Mouse (Mus musculus) E14TG2a.4 (cell line): ENCODE results near the gene Plce1.
"Not testable (repeated sequence)": the region's sequence is repeated elsewhere in the genome, so short reads cannot be mapped to it uniquely, and the experiment has no call there.

Experiments used
- H3K27me3 ChIP-seq: 2 replicates; pipeline ENCODE4 v1.6.1; 2014; ENCODE audit warnings: low read length, control low read depth; ENCODE audit not compliant: insufficient read depth
- H3K36me3 ChIP-seq: 2 replicates; pipeline ENCODE4 v1.6.1; 2014; ENCODE audit warnings: low read length, control low read depth; ENCODE audit not compliant: insufficient read depth
- H3K4me1 ChIP-seq: replicated peaks from 2 replicates; pipeline ENCODE4 v1.6.1; 2014; ENCODE audit warnings: low read depth, low read length, control low read depth
- H3K4me3 ChIP-seq: replicated peaks from 2 replicates; pipeline ENCODE4 v1.5.1; 2014; ENCODE audit warnings: mild to moderate bottlenecking, low read length
- H3K9me3 ChIP-seq: 2 replicates; pipeline ENCODE4 v1.6.1; 2014; ENCODE audit warnings: low read length, control low read depth
- CTCF ChIP-seq: conservative IDR thresholded peaks from 2 replicates; pipeline ENCODE4 v1.5.1; 2014; ENCODE audit warnings: low read length
- NANOG ChIP-seq: IDR thresholded peaks from 2 replicates; pipeline ENCODE4 v1.6.1; 2014; ENCODE audit warnings: borderline replicate concordance, low read length, mixed read lengths
- POU5F1 ChIP-seq: IDR thresholded peaks from 2 replicates; pipeline ENCODE4 v1.6.1; 2014; ENCODE audit warnings: low read length, borderline replicate concordance

The Plce1 gene

GRCm38 (mm10) chr19:38549487-38550058, 68.7 kb downstream of the Plce1 start:
- Histone ChIP-seq H3K36me3 (no peaks in the 10 kb centered on the region), H3K4me1 (no peaks in the 10 kb centered on the region), H3K4me3 (no peak overlapping the region), H3K9me3 (no peaks in the 10 kb centered on the region), H3K27me3 (no peaks in the 10 kb centered on the region)
- TF ChIP-seq POU5F1 (no peak), NANOG (no peak), CTCF (no peak)

- TF ChIP-seq CTCF (no peak), POU5F1 (no peak), NANOG (no peak)
- no peaks in the 10 kb centered on the region for H3K4me1 ChIP-seq
- H3K4me3 ChIP-seq, result no peak overlapping the region
- no peaks in the 10 kb centered on the region for H3K9me3 ChIP-seq
- H3K36me3 ChIP-seq, result no peaks in the 10 kb centered on the region
- no peaks in the 10 kb centered on the region for H3K27me3 ChIP-seq
These were observed 72.6 kb downstream of the Plce1 start for GRCm38 (mm10) chr19:38553551-38553950.

GRCm38 (mm10) chr19:38555399-38555798, 74.5 kb downstream of the Plce1 start:
- H3K4me3 ChIP-seq, result no peak overlapping the region
- no peaks in the 10 kb centered on the region for H3K4me1 ChIP-seq
- TF ChIP-seq NANOG (no peak), CTCF (no peak), POU5F1 (no peak)
- no peaks in the 10 kb centered on the region for H3K27me3 ChIP-seq
- no peaks in the 10 kb centered on the region for H3K36me3 ChIP-seq
- no peaks in the 10 kb centered on the region for H3K9me3 ChIP-seq

- TF ChIP-seq CTCF (no peak), POU5F1 (no peak), NANOG (no peak)
- no peak overlapping the region for H3K4me3 ChIP-seq
- H3K27me3 ChIP-seq, result no peaks in the 10 kb centered on the region
- H3K9me3 ChIP-seq, result no peaks in the 10 kb centered on the region
- no peaks in the 10 kb centered on the region for H3K36me3 ChIP-seq
- no peaks in the 10 kb centered on the region for H3K4me1 ChIP-seq
These were observed 77.9 kb downstream of the Plce1 start for GRCm38 (mm10) chr19:38558816-38559215.

- H3K4me3 ChIP-seq, H3K9me3 ChIP-seq, H3K4me1 ChIP-seq, H3K27me3 ChIP-seq, H3K36me3 ChIP-seq: not testable (repeated sequence)
These were observed 81.0 kb downstream of the Plce1 start for GRCm38 (mm10) chr19:38561887-38562286.

GRCm38 (mm10) chr19:38566156-38566555, 85.2 kb downstream of the Plce1 start:
- Histone ChIP-seq H3K4me1 (no peaks in the 10 kb centered on the region), H3K27me3 (no peaks in the 10 kb centered on the region), H3K4me3 (no peak overlapping the region), H3K9me3 (no peaks in the 10 kb centered on the region), H3K36me3 (no peaks in the 10 kb centered on the region)
- no peak for TF ChIP-seq NANOG
- TF ChIP-seq POU5F1, result no peak
- no peak for TF ChIP-seq CTCF

- H3K4me1 ChIP-seq, result no peaks in the 10 kb centered on the region
- H3K9me3 ChIP-seq, result no peaks in the 10 kb centered on the region
- H3K27me3 ChIP-seq, result no peaks in the 10 kb centered on the region
- no peak overlapping the region for H3K4me3 ChIP-seq
- no peaks in the 10 kb centered on the region for H3K36me3 ChIP-seq
- TF ChIP-seq NANOG (no peak), CTCF (no peak), POU5F1 (no peak)
These were observed 85.8 kb downstream of the Plce1 start for GRCm38 (mm10) chr19:38566752-38567151.

GRCm38 (mm10) chr19:38567331-38567730, 86.4 kb downstream of the Plce1 start:
- Histone ChIP-seq H3K27me3 (no peaks in the 10 kb centered on the region), H3K9me3 (no peaks in the 10 kb centered on the region), H3K36me3 (no peaks in the 10 kb centered on the region), H3K4me3 (no peak overlapping the region), H3K4me1 (no peaks in the 10 kb centered on the region)
- TF ChIP-seq CTCF, result no peak
- TF ChIP-seq NANOG, result no peak
- no peak for TF ChIP-seq POU5F1

GRCm38 (mm10) chr19:38578554-38579146, 97.7 kb downstream of the Plce1 start:
- Histone ChIP-seq H3K9me3 (no peaks in the 10 kb centered on the region), H3K4me1 (no peaks in the 10 kb centered on the region), H3K4me3 (no peak overlapping the region), H3K36me3 (no peaks in the 10 kb centered on the region), H3K27me3 (no peaks in the 10 kb centered on the region)
- no peak for TF ChIP-seq CTCF
- TF ChIP-seq POU5F1, result no peak
- no peak for TF ChIP-seq NANOG
